Mouse (Mus musculus) megakaryocyte, adult 5-6 weeks (primary cell): ENCODE data around the gene Itgb6. TPM values are rescaled to one million over a fixed set of nuclear protein-coding genes. Genes with fewer than 3 reads are reported as not detected.

Source experiments
- ATAC-seq: 2 replicates; pipeline ENCODE4 v1.8.0; 2016; ENCODE audit warnings: mild to moderate bottlenecking, inconsistent platforms; ENCODE audit not compliant: poor library complexity, severe bottlenecking
- total RNA-seq, 2 experiments: library from RNA; stranded (forward) in 1 of 2; stranded (reverse) in 1 of 2; fragments of 153-499, 151-499 nt in 1 of 2; fragments of 221-1000, 200-1000 nt in 1 of 2; gene quantifications; 2 replicates each; pipeline versions ENCODE4 v1.2.3 to v1.2.4; 2015 to 2017

Gene Itgb6
- total RNA-seq, 2 experiments from 2014 or later: not detected

DNA sequence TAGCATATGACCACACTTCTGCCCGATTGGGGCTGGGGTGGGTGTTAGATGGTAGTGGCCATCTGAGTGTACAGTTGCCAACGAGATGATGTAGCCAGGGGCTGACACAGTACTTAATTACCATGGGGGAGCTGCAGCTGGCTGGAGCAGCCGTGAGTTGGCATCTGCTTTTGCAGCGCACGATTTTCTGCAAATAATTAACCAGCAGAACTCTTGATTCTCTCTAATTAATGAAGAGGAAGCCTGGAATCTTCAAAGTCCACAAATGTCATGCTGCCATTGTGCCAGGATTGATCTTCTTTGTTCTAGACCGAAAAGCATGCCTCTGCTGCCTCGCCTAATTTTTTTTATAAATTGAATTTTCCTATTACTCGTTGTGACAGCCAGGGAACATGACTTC is 8.6 kb downstream of the Itgb6 start:
- ATAC-seq: no peak

DNA sequence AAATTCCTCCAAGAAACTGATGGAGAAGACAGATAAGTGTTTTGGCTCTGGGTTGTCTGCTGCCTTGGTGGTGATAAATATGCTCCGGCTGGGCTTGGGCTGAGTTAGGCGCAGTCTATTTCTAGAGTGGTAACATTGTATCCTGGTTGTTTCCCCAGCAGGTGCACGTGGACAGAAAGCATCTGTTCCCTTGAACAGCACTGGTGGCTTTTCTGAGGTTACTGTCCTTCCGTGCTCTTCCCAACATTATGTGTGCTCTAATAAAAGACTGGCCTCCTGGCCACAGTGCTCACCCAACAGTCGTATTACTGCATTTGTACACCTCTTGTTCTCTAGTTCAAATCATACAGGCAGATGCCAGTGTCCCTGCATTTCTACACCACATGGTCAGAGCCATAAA is 9.6 kb downstream of the Itgb6 start:
- ATAC-seq: no peak

DNA sequence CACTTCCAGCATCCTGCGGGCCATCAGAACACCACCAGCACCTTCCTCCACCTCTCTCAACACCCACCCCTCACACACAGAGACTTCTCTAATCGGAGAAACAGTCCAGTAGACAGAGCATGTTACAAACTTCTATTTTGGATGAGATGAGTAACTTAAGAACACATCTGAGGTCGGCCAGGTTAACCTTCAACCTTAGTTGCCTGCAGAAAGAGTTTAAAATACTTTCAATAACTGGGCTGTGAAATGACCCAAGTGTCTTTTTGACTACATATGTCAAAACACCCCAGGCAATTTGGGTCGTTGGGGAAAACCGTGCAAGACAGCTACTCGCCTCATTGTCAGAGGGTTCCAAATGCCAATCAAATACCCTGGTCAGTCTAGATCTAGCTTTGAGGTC is 10.0 kb downstream of the Itgb6 start:
- no peak for ATAC-seq

DNA sequence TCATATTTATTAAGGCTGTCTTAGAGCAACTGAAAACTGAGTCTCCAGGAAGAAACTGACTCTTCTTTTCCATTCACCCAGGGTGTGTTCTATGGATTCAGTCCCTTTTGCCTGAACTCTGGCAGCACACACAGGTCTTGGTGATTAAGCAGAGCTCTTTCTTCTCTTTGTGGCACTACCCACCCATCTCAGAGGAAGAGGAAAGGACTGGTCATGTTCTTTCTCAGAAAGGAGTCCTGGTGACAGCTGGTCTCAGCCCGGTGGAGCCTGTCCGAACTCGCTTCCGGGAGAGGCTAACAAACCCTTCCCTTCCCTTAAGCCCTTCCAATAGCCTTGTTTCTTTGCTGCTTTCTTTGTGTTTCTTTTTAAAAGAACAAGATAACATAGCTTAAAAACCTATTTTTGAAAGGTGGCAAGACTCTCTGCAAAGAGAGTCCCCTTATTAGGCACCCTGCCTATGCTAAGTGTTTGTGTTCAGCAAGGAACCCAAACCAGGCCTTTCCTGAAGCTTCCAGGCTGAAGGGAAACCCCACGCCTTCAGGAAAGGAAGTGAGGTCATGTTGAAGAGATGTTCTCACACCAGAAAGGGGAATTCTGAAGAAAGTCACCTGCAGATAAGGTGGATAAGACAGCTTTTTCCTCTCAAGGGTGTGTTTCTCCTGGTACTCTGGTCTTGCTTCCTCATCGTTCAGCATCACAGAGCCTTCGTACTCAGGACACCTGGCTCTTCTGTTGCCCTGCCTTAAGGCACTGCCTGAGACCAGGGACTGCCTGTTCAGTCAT is 11.2 kb downstream of the Itgb6 start:
- no peak for ATAC-seq

GRCm38 (mm10) chr2:60710317-60710716 is 12.1 kb downstream of the Itgb6 start:
- no peak for ATAC-seq

DNA sequence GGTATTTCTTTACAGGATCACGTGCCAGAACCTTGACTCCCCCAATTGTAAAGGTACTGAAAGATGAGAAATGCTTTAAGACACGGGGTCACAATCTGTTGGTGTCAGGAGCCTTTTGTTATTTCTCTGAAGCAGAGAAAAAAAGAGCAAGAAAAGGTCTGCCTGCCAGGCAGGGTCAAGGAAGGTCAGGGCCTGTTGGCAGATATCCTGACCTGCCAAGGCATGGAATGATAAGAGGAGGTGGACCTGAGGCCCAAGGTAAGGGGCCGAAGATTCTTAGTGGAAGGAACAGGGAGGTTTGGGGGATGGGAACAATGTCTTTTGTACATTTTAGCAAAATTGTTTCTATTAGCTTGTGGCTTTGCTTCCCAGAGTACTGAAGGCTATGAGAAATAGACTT is 13.8 kb downstream of the Itgb6 start:
- ATAC-seq: no peak

- ATAC-seq: no peak
Observed at GRCm38 (mm10) chr2:60706866-60707265, 15.6 kb downstream of the Itgb6 start.

DNA sequence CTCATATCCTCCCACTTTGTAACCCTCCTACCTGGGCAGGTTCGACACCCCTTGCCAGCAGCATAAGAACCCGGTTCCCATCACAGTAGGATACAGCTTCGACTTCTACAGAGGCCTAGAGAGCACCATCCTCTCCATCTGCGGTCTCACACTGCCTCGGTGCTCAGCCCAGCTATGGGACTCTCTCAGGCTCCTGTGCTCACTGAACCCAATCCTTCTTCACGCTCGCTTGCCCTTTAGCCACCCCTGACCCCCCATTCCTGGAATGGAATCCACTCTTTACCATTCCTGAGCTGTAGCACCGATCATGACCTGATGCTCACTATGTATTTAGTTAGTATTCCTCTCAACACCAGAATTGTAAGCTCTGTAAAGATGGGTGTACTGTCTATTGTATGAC is 17.0 kb downstream of the Itgb6 start:
- no peak for ATAC-seq

DNA sequence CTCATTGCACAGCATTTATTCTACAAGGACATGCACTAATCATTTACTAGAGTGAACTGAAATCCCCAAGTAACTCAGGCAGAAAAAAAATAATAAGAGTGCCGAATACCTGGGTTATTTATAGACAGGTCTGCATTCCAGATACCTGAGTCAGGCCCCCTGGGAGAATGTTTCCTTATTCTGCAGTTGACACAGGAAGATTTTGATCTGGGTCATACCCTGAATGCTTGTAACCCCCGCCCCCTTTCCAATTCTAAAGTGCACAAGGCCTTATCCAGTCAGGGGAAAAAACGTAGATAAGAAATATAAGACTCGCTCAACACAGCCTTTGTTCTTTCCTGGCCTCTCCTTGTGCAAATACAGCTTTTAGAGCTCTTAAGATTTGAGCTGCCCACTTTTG is 19.1 kb downstream of the Itgb6 start:
- no peak for ATAC-seq

DNA sequence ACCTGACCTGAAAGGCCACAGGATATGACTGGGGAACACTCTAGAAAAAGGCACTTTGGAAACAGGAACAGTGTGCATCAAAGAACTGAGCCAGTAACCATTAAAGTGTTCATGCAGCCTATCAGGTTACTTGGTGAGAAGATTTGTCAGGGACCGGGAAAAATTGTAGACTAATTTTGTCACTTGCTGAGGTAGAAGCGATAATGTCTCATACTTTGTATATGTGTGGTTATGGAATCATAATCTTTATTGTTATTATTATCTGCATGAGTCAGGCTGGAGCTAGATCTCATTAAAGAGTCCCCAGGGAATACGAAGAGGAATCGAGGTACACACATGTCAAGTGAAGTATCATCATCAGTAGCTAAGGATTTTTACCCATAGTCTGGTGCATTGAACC is 21.5 kb downstream of the Itgb6 start:
- no peak for ATAC-seq

DNA sequence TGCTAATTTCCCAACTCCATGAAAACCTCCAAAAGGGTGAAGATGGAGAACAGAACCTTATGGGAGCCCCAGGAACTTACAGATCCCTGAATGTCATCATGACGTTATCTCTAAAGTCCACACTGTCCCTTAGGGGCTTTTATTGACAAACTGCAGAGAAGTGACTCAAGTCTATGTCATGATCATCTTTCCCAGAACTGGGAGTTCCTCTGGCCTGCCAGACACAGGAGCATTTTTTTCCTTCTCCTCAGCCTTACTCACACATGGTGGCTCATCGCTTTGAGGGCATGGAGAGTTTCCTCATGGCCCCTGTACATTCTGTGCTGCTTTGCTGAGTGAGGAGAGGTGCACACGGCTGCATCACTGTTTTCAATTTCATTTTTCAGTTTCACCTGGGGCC is 22.4 kb downstream of the Itgb6 start:
- no peak for ATAC-seq

- no peak for ATAC-seq
Observed at GRCm38 (mm10) chr2:60699591-60699990, 22.9 kb downstream of the Itgb6 start.

- no peak for ATAC-seq
Observed at GRCm38 (mm10) chr2:60698155-60698554, 24.3 kb downstream of the Itgb6 start.

- no peak for ATAC-seq
Observed at GRCm38 (mm10) chr2:60697530-60697929, 24.9 kb downstream of the Itgb6 start.

DNA sequence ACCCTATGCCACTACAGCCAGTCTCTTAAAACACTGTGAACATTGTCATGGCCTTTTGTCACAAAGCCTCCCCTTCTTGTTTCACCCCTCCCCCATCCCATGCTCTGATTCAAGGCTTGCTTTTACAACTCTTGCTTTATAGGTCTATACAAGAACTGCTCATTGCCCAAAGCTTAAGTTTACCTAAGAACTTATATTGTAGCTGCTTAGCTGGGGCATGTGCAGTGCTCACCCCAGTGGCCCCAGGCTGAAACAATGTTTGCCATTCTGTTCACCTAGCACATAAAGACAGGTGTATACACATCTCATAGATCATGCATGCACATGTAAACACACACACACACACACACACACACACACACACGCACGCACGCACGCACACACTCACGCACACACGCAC is 25.9 kb downstream of the Itgb6 start:
- no peak for ATAC-seq

GRCm38 (mm10) chr2:60695706-60696105 is 26.7 kb downstream of the Itgb6 start:
- no peak for ATAC-seq

DNA sequence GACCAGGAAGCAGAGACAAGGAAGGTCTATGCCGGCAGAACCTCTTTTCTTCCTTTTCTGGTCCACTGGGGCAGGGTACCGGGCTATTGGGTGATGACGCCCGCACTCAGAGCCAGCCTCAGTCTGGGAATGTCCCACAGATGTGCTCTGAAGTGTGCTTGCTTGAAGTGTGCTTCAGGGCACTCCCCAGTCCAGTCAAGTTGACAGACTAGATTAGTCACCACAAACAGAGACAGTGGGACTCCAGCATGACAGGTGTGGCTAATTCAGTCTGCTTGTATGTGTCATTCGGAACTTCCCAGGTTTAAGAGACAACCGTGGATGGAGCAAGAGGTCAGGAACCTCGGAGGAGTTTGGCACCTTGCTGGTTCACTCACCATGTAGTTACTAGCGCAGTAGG is 27.9 kb downstream of the Itgb6 start:
- ATAC-seq: no peak

DNA sequence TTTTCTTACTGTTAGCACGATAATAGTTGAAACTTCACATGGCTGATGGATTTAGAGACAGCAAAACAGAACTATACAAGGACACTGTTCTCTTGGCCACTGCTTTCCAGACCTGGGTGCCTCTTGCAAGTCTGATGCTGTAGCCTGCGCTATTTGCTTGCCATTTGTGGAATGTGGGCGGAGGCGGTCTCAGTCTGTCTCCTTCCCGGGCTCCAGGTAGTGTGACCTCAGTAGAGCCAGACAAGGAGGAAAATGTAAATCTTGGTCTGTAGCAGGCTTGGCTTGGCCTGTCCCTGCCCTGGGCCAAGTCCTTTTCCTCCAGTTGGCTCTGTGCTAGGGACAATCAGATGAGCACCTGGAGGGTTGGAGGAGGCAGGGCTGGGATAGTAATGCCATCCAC is 30.2 kb downstream of the Itgb6 start:
- ATAC-seq: no peak

GRCm38 (mm10) chr2:60690212-60690611 is 32.2 kb downstream of the Itgb6 start:
- no peak for ATAC-seq

GRCm38 (mm10) chr2:60688944-60689615 is 33.4 kb downstream of the Itgb6 start:
- ATAC-seq: no peak

DNA sequence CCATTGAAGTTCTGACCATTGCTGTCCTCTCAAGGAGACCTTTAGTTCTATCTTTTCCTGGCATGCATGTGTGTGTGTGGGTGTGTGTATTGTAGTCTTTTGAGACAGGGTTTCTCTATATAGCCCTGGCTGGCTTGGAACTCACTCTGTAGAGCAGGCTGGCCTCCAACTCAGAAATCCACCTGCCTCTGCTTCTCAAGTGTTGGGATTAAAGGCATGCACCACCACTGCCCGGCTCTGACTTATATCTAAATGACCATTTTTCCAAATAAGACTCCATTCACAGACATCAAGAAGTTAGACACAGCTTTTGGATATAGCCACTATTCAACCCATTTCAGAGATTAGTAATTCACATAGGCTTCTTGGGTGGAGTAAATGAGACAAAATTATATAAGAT is 34.3 kb downstream of the Itgb6 start:
- ATAC-seq: no peak

GRCm38 (mm10) chr2:60685973-60686372 is 36.5 kb downstream of the Itgb6 start:
- ATAC-seq: no peak

DNA sequence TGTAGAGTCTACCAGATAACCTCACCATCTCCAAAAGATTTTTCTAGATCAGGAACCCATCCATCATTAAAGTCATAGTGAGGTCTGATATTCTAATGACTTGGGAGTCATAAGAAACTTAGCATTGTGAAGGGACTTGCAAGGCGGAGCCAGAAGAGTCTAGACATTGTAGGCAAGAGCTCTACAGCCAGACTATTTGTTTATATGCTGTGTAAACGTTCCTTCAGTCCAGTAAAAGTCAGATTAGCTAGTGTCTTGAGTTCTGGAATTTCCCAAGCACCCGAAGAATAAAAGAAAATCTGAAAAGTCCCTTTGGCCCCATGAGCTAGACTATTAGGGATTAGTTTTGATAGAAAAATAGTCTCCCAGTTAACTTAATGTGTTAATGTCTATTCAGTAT is 38.3 kb downstream of the Itgb6 start:
- ATAC-seq: no peak
